Mouse (Mus musculus) thymus, postnatal 0 days (tissue): ENCODE measurements around the gene Jag2. TPM values are rescaled to one million over a fixed set of nuclear protein-coding genes. Genes with fewer than 3 reads are reported as not detected.

Source experiments
- DNase-seq: peaks from one replicate; pipeline ENCODE4 v3.0.0-alpha.2; 2015; ENCODE audit warnings: low spot score
- polyA plus RNA-seq: library from polyadenylated mRNA; unstranded; fragments of >200 nt; fragmentation: Nextera tagmentation; extraction: Ambion mirVana; gene quantifications from 2 replicates; pipeline ENCODE4 v1.2.1, GENCODE M21; 2015

The Jag2 gene
- polyA plus RNA-seq, 1 experiment from 2014 or later = 10.2 TPM

- DNase-seq = no peak
Measured at GRCm38 (mm10) chr12:112941156-112941775, 11.7 kb upstream of the Jag2 start.

DNA sequence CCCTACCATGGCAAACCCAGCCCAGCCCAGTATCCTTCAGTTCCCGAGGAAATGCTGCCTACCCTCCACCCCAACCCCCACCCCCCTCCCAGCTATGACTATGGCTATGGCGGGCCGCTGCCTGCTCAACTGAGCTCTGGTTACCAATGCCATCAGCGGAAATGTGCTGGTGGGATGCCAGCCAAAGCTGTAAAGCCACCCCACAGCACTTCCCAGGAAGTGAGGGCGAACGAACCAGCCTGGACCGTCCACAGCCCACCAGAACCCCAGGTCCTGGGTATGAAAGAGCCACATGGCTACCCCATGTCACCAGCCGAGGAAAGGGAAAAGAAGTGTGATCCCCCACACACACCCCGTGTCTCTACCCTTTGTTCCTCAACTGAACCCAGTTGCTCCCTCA is 11.1 kb upstream of the Jag2 start:
- no peak for DNase-seq

- DNase-seq = no peak
Measured at GRCm38 (mm10) chr12:112940238-112940637, 10.7 kb upstream of the Jag2 start.

- no peak for DNase-seq
Measured at GRCm38 (mm10) chr12:112938873-112939565, 9.4 kb upstream of the Jag2 start.

DNA sequence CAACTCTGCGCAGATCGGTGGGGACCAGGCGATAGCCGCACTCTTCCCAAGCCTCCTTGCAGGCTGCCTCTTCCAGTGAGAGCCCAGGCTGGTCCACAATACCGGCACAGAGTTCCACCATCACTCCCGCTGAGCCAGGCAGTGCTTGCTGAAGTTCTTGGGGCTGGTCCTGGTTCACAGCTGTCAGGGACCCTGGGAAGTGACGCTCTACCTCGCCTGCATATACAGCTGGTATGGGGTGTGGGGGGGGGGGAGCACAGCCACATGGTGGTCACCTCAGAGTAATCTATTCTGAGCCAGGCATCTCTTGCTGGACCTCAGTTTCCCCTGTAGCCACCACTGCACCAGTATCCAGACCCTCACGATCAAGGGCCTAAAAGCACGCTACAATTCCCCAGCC is 8.8 kb upstream of the Jag2 start:
- no peak for DNase-seq

DNA sequence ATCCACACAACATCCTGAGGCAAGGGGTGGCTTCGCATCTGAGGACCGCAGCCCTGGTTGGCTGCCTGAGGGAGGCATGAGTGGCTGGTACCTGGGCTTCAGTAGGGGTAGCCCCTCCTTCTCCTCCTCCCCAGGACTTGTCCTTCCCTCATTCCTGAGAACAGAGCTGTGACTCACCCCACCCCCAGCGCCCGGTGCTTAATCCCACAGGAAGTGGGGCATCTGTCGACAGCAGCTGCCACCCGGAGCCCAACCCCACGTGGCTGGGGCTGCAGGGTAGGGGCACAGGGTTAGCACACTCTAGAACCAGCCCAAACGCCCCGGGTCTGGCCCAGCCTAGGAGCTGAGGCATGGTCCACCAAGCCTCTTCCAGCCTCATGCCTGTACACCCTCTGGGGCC is 8.3 kb upstream of the Jag2 start:
- DNase-seq = no peak

- no peak for DNase-seq
Measured at GRCm38 (mm10) chr12:112932647-112933046, 3.1 kb upstream of the Jag2 start.

- peak; percentile 48 for DNase-seq
Measured at GRCm38 (mm10) chr12:112928401-112929241, 955 bp downstream of the Jag2 start.

- DNase-seq = no peak
Measured at GRCm38 (mm10) chr12:112927265-112927664, 2.3 kb downstream of the Jag2 start.

GRCm38 (mm10) chr12:112925950-112926349 is 3.6 kb downstream of the Jag2 start:
- DNase-seq = no peak

- DNase-seq = no peak
Measured at GRCm38 (mm10) chr12:112922541-112922940, 7.0 kb downstream of the Jag2 start.

GRCm38 (mm10) chr12:112921518-112921917 is 8.1 kb downstream of the Jag2 start:
- DNase-seq = no peak

GRCm38 (mm10) chr12:112917906-112918305 is 11.7 kb downstream of the Jag2 start:
- no peak for DNase-seq

DNA sequence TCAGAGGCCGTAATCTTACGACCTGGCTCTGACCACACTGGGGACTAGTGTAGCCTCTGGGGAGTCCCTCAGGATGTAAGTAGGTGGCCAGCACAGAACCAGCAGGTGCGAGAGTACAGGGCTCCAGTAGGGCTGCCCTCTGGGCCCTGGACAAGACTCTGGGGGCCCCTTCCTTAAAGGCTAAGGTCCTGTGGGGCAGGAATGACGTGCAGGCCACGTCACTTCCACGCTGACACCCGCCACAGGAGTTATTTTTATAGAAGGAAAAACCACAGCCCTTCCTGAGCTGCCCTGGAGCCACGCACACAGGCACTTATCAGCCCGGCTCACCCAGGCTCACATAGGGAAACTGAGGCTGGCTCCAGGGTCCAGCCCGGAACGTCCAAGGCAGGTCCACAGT is 12.1 kb downstream of the Jag2 start:
- no peak for DNase-seq

GRCm38 (mm10) chr12:112916698-112917400 is 12.7 kb downstream of the Jag2 start:
- no peak for DNase-seq

- no peak for DNase-seq
Measured at GRCm38 (mm10) chr12:112915587-112915986, 14.0 kb downstream of the Jag2 start.

DNA sequence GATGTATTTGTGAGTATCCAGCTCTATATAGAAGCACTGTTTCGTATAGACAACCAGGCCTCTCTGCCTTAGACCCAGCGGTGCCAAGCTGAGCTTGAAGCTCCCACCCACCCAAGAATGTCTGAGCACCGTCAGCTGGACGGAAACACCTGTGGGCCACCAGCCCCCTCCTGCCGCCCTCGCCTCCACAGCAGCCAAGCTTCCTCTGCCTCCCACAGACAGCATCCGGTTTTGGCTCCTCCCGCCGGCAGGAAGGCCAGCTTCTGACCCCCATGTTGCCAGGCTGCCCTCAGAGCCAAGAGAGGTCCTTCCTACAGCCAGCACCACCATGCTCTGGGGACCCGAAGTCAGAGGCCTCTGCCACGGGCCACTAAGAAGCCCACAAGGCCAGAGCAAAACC is 15.0 kb downstream of the Jag2 start:
- peak; percentile 38 for DNase-seq

GRCm38 (mm10) chr12:112912951-112913745 is 16.4 kb downstream of the Jag2 start:
- DNase-seq = no peak

GRCm38 (mm10) chr12:112911701-112912100 is 17.9 kb downstream of the Jag2 start:
- no peak for DNase-seq

DNA sequence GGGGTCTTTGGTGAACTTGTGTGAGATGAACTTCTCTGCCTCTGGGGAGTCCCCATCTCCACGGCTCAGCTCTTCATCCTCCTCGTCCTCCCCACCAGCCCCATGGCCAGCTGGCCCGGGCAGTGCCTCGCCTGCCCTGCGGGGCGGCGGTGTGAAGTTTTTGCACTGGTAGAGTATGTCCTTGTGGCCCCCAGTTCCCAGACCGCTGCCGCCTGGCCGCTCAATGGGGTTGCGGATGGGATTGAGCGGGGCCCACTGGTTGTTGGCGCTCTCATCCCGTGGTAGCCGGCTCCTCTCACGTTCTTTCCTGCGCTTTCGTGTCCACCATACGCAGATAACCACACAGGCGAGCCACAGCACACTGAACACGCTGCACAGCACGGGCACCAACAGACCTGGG is 20.6 kb downstream of the Jag2 start:
- no peak for DNase-seq

GRCm38 (mm10) chr12:112905001-112905400 is 24.6 kb downstream of the Jag2 start:
- no peak for DNase-seq
